Mouse (Mus musculus): ENCODE measurements at regions not wholly inside any gene's neighbourhood (a gene's known extent, or its start where the extent isn't known, plus 50 kb on each side); places are given as distances from the start of the nearest gene placed in this dataset.

GRCm38 (mm10) chr8:101781942-101782341 lies 1003.5 kb downstream of the Cdh11 start:
- Histone ChIP-seq H3K36me3 (ENCODE audit: insufficient read depth, low read length) (no peaks in the 10 kb centered on the region), H3K4me2 (ENCODE audit: low read depth, low read length, poor library complexity, severe bottlenecking) (no peak overlapping the region), H3K9ac (replicated peaks; ENCODE audit: low read length, poor library complexity, severe bottlenecking) (no peak overlapping the region), H3K27me3 (ENCODE audit: insufficient read depth, low read length) (no peaks in the 10 kb centered on the region), H3K4me1 (ENCODE audit: insufficient read depth, low read length) (no peaks in the 10 kb centered on the region), H3K4me3 (ENCODE audit: low read depth, low read length) (no peak overlapping the region), H3K27ac (ENCODE audit: low read depth, low read length) (no peak overlapping the region), H3K9me3 (ENCODE audit: low read length) (no peaks in the 10 kb centered on the region)
- TF ChIP-seq CTCF (IDR thresholded peaks at IDR 0.05), result no peak
- ATAC-seq (ENCODE audit: low FRiP score) (no peak), DNase-seq (ENCODE audit: low spot score) (no peak)
- 55% methylated on average over 3 of the region's 3 CpGs for WGBS

GRCm38 (mm10) chr8:101779966-101780365 lies 1005.5 kb downstream of the Cdh11 start:
- Histone ChIP-seq H3K4me1 (ENCODE audit: insufficient read depth, low read length) (no peaks in the 10 kb centered on the region), H3K9ac (replicated peaks; ENCODE audit: low read length, poor library complexity, severe bottlenecking) (no peak overlapping the region), H3K36me3 (ENCODE audit: insufficient read depth, low read length) (no peaks in the 10 kb centered on the region), H3K27ac (ENCODE audit: low read depth, low read length) (no peak overlapping the region), H3K4me3 (ENCODE audit: low read depth, low read length) (no peak overlapping the region), H3K4me2 (ENCODE audit: low read depth, low read length, poor library complexity, severe bottlenecking) (no peak overlapping the region), H3K27me3 (ENCODE audit: insufficient read depth, low read length) (no peaks in the 10 kb centered on the region), H3K9me3 (ENCODE audit: low read length) (no peaks in the 10 kb centered on the region)
- DNase-seq (ENCODE audit: low spot score), result peak; percentile 56
- no peak for TF ChIP-seq CTCF (IDR thresholded peaks at IDR 0.05)
- no peak for ATAC-seq (ENCODE audit: low FRiP score)

GRCm38 (mm10) chr8:101767588-101767987 lies 1017.9 kb downstream of the Cdh11 start:
- 48% methylated on average over 2 of the region's 2 CpGs for WGBS
- H3K9ac ChIP-seq (replicated peaks; ENCODE audit: low read length, poor library complexity, severe bottlenecking), result no peak overlapping the region
- TF ChIP-seq CTCF (IDR thresholded peaks at IDR 0.05), result no peak
- H3K27me3 ChIP-seq (ENCODE audit: insufficient read depth, low read length), result no peaks in the 10 kb centered on the region
- no peaks in the 10 kb centered on the region for H3K9me3 ChIP-seq (ENCODE audit: low read length)
- no peak overlapping the region for H3K27ac ChIP-seq (ENCODE audit: low read depth, low read length)
- H3K4me3 ChIP-seq (ENCODE audit: low read depth, low read length), result no peak overlapping the region
- H3K4me1 ChIP-seq (ENCODE audit: insufficient read depth, low read length), result no peaks in the 10 kb centered on the region
- no peak for ATAC-seq (ENCODE audit: low FRiP score)
- no peak overlapping the region for H3K4me2 ChIP-seq (ENCODE audit: low read depth, low read length, poor library complexity, severe bottlenecking)
- no peaks in the 10 kb centered on the region for H3K36me3 ChIP-seq (ENCODE audit: insufficient read depth, low read length)
- no peak for DNase-seq (ENCODE audit: low spot score)
